Mouse (Mus musculus) megakaryocyte, embryonic 14.5 days (primary cell): Measurements from ENCODE around the gene Usp12. TPM values are rescaled to one million over a fixed set of nuclear protein-coding genes. Genes with fewer than 3 reads are reported as not detected.

Experiments
- H3K27me3 ChIP-seq: replicated peaks from 2 replicates; pipeline ENCODE3; 2012; ENCODE audit warnings: inconsistent platforms
- H3K36me3 ChIP-seq: replicated peaks from 2 replicates; pipeline ENCODE3; 2012; ENCODE audit warnings: low read length, inconsistent platforms, mixed read lengths
- H3K4me1 ChIP-seq: 2 replicates; pipeline ENCODE4 v1.6.1; 2012; ENCODE audit warnings: inconsistent platforms
- H3K4me3 ChIP-seq: replicated peaks from 2 replicates; pipeline ENCODE3; 2012; ENCODE audit warnings: moderate library complexity, mild to moderate bottlenecking, inconsistent platforms
- H3K9me3 ChIP-seq: 2 replicates; pipeline ENCODE4 v1.6.1; 2012; ENCODE audit warnings: inconsistent platforms
- FLI1 ChIP-seq: IDR thresholded peaks from 2 replicates; pipeline ENCODE4 v1.6.1; 2012; ENCODE audit warnings: low read length, inconsistent platforms, mixed read lengths
- GATA1 ChIP-seq: IDR thresholded peaks from 3 replicates; pipeline ENCODE4 v1.6.1; 2012; ENCODE audit warnings: mixed read lengths, low read length, inconsistent platforms, borderline replicate concordance
- polyA plus RNA-seq: library from polyadenylated mRNA; stranded (reverse); fragments of >175 nt; gene quantifications from 2 replicates; pipeline ENCODE4 v1.2.3, GENCODE M21; 2012; ENCODE audit warnings: low replicate concordance; ENCODE audit not compliant: insufficient read depth

Gene Usp12
- polyA plus RNA-seq, 1 experiment: 3.6 TPM

DNA sequence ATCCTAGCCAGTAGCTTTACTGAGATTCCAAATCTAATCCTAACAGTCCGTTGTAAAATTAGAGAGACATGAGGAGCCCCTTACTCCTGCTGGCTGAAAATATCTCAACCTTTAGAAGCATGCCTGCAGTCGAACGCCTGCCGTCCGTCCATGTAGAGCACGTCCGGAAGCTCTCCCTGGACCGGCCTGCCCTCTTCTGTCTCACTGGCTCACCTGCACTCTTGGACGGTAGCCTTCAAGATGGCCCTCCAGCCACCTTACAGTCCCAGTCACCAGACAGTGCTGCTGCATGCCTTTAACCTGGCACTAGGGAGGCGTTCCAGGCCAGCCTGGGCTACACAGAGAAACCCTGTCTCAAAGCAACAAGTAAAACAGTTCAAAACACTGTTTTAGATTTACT is 11.5 kb downstream of the Usp12 start:
- H3K36me3 ChIP-seq: peaks cover 19% of the 10 kb centered on the region
- H3K4me3 ChIP-seq: no peak overlapping the region
- peaks cover 83% of the 10 kb centered on the region for H3K4me1 ChIP-seq
- TF ChIP-seq GATA1: no peak
- no peak for TF ChIP-seq FLI1
- no peaks in the 10 kb centered on the region for H3K9me3 ChIP-seq
- H3K27me3 ChIP-seq: no peaks in the 10 kb centered on the region

DNA sequence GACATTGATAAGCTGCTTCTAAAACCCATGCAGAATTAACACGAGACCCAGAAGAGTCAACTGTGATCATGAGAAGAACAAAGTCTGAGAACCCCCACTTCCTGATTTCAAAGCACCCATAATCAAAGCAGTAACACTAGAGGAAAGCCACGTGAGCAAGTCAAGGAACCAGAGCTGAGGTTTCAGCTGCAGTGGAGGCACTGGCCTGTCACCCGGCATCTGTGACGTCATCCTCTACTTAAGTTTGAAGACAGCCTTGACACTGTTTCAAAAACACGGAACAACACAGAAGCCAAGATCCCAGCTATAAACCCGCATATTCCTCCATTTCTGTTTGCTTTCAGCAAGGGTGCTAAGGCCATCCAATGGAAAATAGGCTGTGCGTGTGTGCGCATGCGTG is 13.1 kb downstream of the Usp12 start:
- Histone ChIP-seq H3K4me1 (peaks cover 85% of the 10 kb centered on the region), H3K36me3 (peaks cover 21% of the 10 kb centered on the region), H3K4me3 (no peak overlapping the region), H3K27me3 (no peaks in the 10 kb centered on the region), H3K9me3 (no peaks in the 10 kb centered on the region)
- no peak for TF ChIP-seq FLI1
- no peak for TF ChIP-seq GATA1

DNA sequence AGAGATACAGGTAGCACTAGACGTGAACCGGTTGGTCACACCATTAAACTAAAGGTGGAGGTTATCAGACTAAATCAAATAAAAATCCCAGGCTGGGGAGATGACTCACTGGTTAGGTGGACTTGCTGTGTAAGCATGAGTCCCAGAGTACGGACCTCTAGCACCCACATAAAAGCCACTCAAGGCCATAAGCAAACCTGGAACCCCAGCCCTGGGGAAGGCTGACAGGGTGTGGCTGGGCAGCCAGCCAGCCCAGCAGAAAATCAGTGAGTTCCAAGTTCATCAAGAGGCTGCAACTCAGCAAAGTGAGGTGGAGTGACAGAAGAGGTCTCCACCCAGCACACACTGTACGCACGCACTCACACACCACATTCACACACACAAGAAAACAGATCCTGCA is 14.9 kb downstream of the Usp12 start:
- H3K27me3 ChIP-seq: no peaks in the 10 kb centered on the region
- no peak overlapping the region for H3K4me3 ChIP-seq
- no peaks in the 10 kb centered on the region for H3K9me3 ChIP-seq
- H3K36me3 ChIP-seq: peaks cover 27% of the 10 kb centered on the region
- H3K4me1 ChIP-seq: peaks cover 73% of the 10 kb centered on the region
- TF ChIP-seq FLI1: no peak
- TF ChIP-seq GATA1: no peak

DNA sequence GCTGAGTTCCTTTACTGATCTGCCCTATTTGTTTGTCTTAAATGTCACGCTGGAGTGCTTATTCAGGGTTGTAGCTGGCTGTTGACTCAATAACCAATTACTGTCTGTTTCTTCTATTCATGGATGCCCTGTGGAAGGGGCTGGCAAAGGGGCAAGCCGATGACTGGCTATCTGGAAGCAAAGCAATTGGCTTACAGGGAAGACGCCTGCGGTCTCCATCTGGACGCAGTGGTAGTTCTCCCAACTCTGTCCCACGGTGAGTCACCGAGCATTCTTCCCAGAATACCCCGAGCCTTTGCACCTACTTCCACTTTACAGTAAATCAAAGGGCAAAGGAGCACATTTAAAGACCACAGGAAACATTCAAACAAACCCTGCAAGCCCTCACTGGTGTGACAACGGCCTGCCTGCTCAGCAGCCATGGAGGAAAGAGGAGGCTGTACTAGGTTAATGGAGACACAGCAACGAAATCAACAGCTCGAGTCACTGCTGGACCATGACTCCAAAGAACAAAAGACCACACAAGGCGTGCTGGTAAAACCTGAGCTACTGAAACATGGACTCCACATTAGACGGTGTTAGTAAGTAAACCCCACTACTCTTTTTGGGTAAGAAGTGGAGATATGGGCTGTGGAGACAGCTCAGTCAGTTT is 17.7 kb downstream of the Usp12 start:
- Histone ChIP-seq H3K9me3 (0 out of 2 replicates have a peak, but pooled peaks cover 2% of the 10 kb centered on the region), H3K36me3 (peaks cover 30% of the 10 kb centered on the region), H3K4me1 (peaks cover 57% of the 10 kb centered on the region), H3K4me3 (peak overlapping the region; percentile 73), H3K27me3 (no peaks in the 10 kb centered on the region)
- TF ChIP-seq GATA1 (no peak), FLI1 (no peak)

- no peak for TF ChIP-seq FLI1
- TF ChIP-seq GATA1: no peak
Observed at GRCm38 (mm10) chr5:146771982-146772381, 22.8 kb downstream of the Usp12 start.

GRCm38 (mm10) chr5:146770002-146770848 is 24.6 kb downstream of the Usp12 start:
- Histone ChIP-seq H3K4me3 (no peak overlapping the region), H3K36me3 (peaks cover 56% of the 10 kb centered on the region), H3K9me3 (0 out of 2 replicates have a peak, but pooled peaks cover 2% of the 10 kb centered on the region), H3K4me1 (peaks cover 45% of the 10 kb centered on the region), H3K27me3 (no peaks in the 10 kb centered on the region)
- TF ChIP-seq FLI1 (no peak), GATA1 (no peak)

More at GRCm38 (mm10) chr5:146771982-146772381, 22.8 kb downstream of the Usp12 start:
- no peaks in the 10 kb centered on the region for H3K27me3 ChIP-seq
- 0 out of 2 replicates have a peak, but pooled peaks cover 2% of the 10 kb centered on the region for H3K9me3 ChIP-seq
- peaks cover 47% of the 10 kb centered on the region for H3K36me3 ChIP-seq
- peaks cover 48% of the 10 kb centered on the region for H3K4me1 ChIP-seq
- peak overlapping the region; percentile 80 for H3K4me3 ChIP-seq

DNA sequence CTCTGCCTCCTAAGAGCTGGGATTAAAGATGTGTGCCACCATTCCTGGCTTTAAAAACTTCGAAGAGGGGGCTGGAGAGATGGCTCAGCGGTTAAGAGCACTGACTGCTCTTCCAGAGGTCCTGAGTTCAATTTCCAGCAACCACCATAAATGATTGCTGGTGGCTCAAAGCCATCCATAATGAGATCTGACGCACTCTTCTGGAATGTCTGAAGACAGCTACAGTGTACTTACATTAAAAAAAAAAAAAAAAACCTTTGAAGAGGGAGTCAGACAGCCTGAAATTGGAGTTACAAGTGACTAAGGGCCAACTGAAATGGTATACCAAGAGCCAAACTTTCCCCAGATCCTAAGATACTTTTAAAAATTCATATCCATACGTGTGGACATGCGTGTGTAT is 29.0 kb downstream of the Usp12 start:
- no peaks in the 10 kb centered on the region for H3K9me3 ChIP-seq
- no peaks in the 10 kb centered on the region for H3K27me3 ChIP-seq
- peaks cover 20% of the 10 kb centered on the region for H3K4me1 ChIP-seq
- no peak for TF ChIP-seq GATA1
- no peak for TF ChIP-seq FLI1
- no peak overlapping the region for H3K4me3 ChIP-seq
- H3K36me3 ChIP-seq: peaks cover 74% of the 10 kb centered on the region

DNA sequence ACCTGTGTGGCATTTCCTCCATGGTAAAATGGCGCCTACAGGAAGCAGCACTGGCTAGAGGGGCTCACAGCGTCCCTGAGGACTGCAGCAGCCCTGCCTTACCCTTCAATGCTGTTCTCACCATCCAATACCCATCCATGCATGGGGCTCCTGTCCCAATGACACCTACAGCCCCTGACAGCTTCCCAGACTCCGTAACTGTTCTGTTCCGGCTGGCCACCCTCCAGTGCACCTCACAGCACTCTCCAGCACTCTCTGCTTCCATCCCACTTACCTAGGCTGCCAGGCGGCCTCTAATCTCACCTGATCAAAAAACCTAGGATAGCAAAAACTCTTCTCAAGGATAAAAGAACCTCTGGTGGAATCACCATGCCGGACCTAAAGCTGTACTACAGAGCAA is 35.6 kb downstream of the Usp12 start:
- TF ChIP-seq GATA1 (no peak), FLI1 (no peak)
- Histone ChIP-seq H3K4me1 (peaks cover 27% of the 10 kb centered on the region), H3K36me3 (peaks cover 86% of the 10 kb centered on the region), H3K9me3 (no peaks in the 10 kb centered on the region), H3K27me3 (no peaks in the 10 kb centered on the region), H3K4me3 (peak overlapping the region; percentile 8)

DNA sequence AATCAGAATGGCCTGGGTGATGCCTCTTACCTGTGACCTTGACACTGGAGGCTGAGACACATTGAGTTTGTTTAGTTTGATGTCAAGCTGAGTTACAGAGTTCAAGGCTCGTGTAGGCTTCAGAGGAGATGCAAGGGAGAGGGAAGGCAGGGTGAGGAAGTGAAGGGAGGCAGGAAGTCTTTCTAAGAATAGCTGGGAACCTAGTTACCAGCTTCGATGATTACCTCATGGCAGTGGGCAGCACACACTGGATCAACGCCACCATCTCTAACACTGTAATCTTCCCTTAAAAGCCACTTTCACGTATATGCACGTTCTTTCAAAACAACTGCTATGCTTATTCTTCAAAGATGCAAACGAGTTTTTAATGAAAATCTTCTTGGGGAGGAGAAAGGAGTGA is 36.9 kb downstream of the Usp12 start:
- peaks cover 27% of the 10 kb centered on the region for H3K4me1 ChIP-seq
- H3K27me3 ChIP-seq: no peaks in the 10 kb centered on the region
- peaks cover 86% of the 10 kb centered on the region for H3K36me3 ChIP-seq
- no peak overlapping the region for H3K4me3 ChIP-seq
- H3K9me3 ChIP-seq: no peaks in the 10 kb centered on the region
- no peak for TF ChIP-seq GATA1
- no peak for TF ChIP-seq FLI1

DNA sequence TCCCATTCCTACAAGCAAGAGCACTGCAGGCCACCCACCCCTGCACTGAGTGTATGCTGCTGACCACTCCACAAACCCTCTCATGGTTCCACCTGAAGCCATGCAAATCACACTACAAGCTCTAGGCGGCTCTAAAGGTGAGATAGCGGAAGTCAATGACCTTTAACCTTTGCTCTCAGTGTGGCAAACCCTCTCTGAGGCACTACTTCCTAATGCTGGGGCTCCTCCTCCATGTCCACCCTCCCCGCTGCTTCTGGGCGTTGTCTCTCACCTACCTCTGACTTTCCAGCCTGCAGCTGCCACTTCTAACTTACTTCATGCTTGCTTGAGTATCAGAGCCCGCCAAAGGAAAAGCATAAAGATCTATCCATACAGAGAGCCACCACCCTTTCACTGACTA is 37.5 kb downstream of the Usp12 start:
- peaks cover 86% of the 10 kb centered on the region for H3K36me3 ChIP-seq
- H3K9me3 ChIP-seq: no peaks in the 10 kb centered on the region
- H3K27me3 ChIP-seq: no peaks in the 10 kb centered on the region
- TF ChIP-seq FLI1 (no peak), GATA1 (no peak)
- no peak overlapping the region for H3K4me3 ChIP-seq
- peaks cover 28% of the 10 kb centered on the region for H3K4me1 ChIP-seq
